Mouse (Mus musculus): ENCODE measurements at regions not wholly inside any gene's neighbourhood (a gene's known extent, or its start where the extent isn't known, plus 50 kb on each side); places are given as distances from the start of the nearest gene placed in this dataset.

DNA sequence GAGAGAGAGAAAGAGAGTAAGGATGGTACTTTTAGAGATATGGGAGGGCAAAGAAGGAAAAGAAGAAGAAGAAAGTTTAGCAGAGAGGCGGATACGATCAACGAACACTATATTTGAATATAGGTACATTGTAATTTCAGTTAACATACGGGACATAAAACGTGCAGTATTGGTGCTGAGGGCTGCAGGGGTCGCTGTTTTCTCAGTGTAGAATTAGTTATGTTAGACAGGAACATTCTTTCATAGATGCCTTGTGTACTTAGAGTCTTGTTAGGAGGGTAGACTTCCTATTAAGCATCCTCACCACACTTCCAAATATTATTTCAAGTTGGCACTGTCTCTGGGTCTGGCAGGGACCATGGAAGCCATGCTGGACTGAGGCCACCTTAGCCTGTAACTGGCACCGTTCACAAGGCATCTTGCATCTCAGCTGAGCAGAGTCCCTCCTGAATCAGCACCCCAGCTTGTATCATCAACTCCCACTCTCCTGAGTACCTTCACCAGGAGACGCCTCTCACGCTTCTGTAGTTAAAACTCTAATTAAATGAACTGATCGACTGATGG, 107.3 kb upstream of the Eef2kmt start:
- TF ChIP-seq CTCF (IDR thresholded peaks at IDR 0.05; ENCODE audit: low read depth) (no peak), EP300 (IDR thresholded peaks at IDR 0.05; ENCODE audit: low read depth) (no peak)

Data from liver, embryonic 14.5 days (tissue).